Mouse (Mus musculus): ENCODE data around the gene Adam12.

DNA sequence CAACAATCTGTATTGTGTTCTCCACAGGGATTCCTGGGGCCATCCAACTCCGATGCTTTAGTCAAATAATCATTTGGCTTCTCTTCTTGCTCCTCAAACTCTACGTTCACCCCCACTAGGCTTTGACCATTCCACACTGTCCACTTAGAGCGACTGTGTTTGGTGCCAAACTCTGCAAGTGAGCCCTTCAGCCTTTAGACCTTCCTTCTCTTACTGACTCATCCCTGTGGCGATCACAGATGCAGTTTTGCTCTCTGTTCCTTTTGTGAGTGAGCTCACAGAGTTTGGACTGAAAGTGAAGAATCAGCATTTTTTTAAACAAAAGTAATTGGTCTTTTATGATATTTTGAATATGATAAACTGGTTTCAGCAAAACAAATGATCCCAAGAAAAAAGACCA lies 80.6 kb downstream of the Adam12 start:
- TF ChIP-seq CTCF (IDR thresholded peaks at IDR 0.05; ENCODE audit: borderline replicate concordance, insufficient read depth, low read depth, low read length) (no peak), POLR2A (IDR thresholded peaks at IDR 0.05; ENCODE audit: borderline replicate concordance, insufficient read depth, low read length) (no peak)

Data from cerebellum, adult 2 months (tissue).